ENCODE assay signal across 9 mouse cellular contexts in genomic region chr4:62361997-62362396, GRCm38 (mm10). TPM values are rescaled to one million over a fixed set of nuclear protein-coding genes. Genes with fewer than 3 reads are reported as not detected.
DNase-seq lines count a peak whose midpoint lies in the region; ATAC-seq and TF ChIP-seq lines count a peak whose summit lies in the region.
"Had no signal": no experiment of that assay in that cellular context is flagged by ENCODE, and none has a peak within 500 bp of the region (broad histone marks: within the 10 kb centered on the region; RNA-seq: fewer than 3 reads in every experiment).

No protein-coding gene starts in this region.

- H3K36me3 ChIP-seq in lung, embryonic 15.5 days = no peaks in the 10 kb centered on the region
- no peaks in the 10 kb centered on the region for H3K36me3 ChIP-seq in forebrain, embryonic 13.5 days (ENCODE audit: poor library complexity, severe bottlenecking)
- H3K36me3 ChIP-seq in limb, embryonic 14.5 days (ENCODE audit: control insufficient read depth, insufficient read depth, low read length) = no peaks in the 10 kb centered on the region
- 0 out of 2 replicates have a peak, but pooled peaks cover 3% of the 10 kb centered on the region for H3K36me3 ChIP-seq in neural tube, embryonic 15.5 days

- TF ChIP-seq POLR2A in limb, embryonic 14.5 days (IDR thresholded peaks at IDR 0.05; ENCODE audit: borderline replicate concordance, extremely low read depth, insufficient read depth, insufficient read length) = no peak

- H3K27me3 ChIP-seq in lung, embryonic 15.5 days = no peaks in the 10 kb centered on the region
- H3K27me3 ChIP-seq in forebrain, embryonic 13.5 days = no peaks in the 10 kb centered on the region
- H3K27me3 ChIP-seq in limb, embryonic 14.5 days (ENCODE audit: control insufficient read depth, insufficient read depth, low read length) = no peaks in the 10 kb centered on the region
- no peaks in the 10 kb centered on the region for H3K27me3 ChIP-seq in neural tube, embryonic 15.5 days (replicated peaks)

- H3K4me1 ChIP-seq in lung, embryonic 15.5 days = peaks cover 19% of the 10 kb centered on the region
- H3K4me1 ChIP-seq in forebrain, embryonic 13.5 days = peaks cover 28% of the 10 kb centered on the region
- H3K4me1 ChIP-seq in limb, embryonic 14.5 days (ENCODE audit: control insufficient read depth, insufficient read depth, low read length) = peaks cover 12% of the 10 kb centered on the region
- H3K4me1 ChIP-seq in neural tube, embryonic 15.5 days = peaks cover 31% of the 10 kb centered on the region

- no peak for DNase-seq in lung, postnatal 4 days
- DNase-seq in limb, embryonic 14.5 days (ENCODE audit: low spot score) = no peak
- no peak for DNase-seq in ovary, postnatal 10 days (ENCODE audit: low spot score)
- DNase-seq in adrenal gland, adult (ENCODE audit: inconsistent age in 2 of 2, low spot score in 1 of 2) = no peak
- no peak for DNase-seq in thymus, postnatal 0 days (ENCODE audit: low spot score)
- DNase-seq: cerebellum, postnatal 10 days had no signal

- no peak for ATAC-seq in lung, embryonic 15.5 days (ENCODE audit: borderline replicate concordance, extremely low read depth, low FRiP score, low TSS enrichment)
- ATAC-seq in forebrain, embryonic 13.5 days = no peak
- ATAC-seq in limb, embryonic 14.5 days (ENCODE audit: low FRiP score, low read depth) = no peak
- ATAC-seq in neural tube, embryonic 15.5 days (ENCODE audit: low FRiP score) = no peak

- H3K27ac ChIP-seq in lung, embryonic 15.5 days = 0 out of 2 replicates have a peak overlapping the region, but pooled peaks have one; percentile 2
- no peak overlapping the region for H3K27ac ChIP-seq in forebrain, embryonic 13.5 days
- H3K27ac ChIP-seq in limb, embryonic 14.5 days (replicated peaks; ENCODE audit: low read depth, low read length) = no peak overlapping the region
- no peak overlapping the region; the same call in 1 of the 2 replicates for H3K27ac ChIP-seq in neural tube, embryonic 15.5 days (replicated peaks)

- 62% methylated on average over 1 of the region's 1 CpGs for WGBS in lung, embryonic 15.5 days
- 100% methylated on average over 1 of the region's 1 CpGs for WGBS in forebrain, embryonic 13.5 days
- WGBS in limb, embryonic 14.5 days = 84% methylated on average over 1 of the region's 1 CpGs
- 95% methylated on average over 1 of the region's 1 CpGs for WGBS in neural tube, embryonic 15.5 days

- no peaks in the 10 kb centered on the region for H3K9me3 ChIP-seq in lung, embryonic 15.5 days
- H3K9me3 ChIP-seq in forebrain, embryonic 13.5 days (replicated peaks) = no peaks in the 10 kb centered on the region
- H3K9me3 ChIP-seq in limb, embryonic 14.5 days (ENCODE audit: control insufficient read depth, low read length) = no peaks in the 10 kb centered on the region
- H3K9me3 ChIP-seq in neural tube, embryonic 15.5 days (replicated peaks) = no peaks in the 10 kb centered on the region

- peak overlapping the region; percentile 79 for H3K4me3 ChIP-seq in lung, embryonic 15.5 days
- H3K4me3 ChIP-seq in forebrain, embryonic 13.5 days = peak overlapping the region; percentile 76
- H3K4me3 ChIP-seq in limb, embryonic 14.5 days (replicated peaks; ENCODE audit: low read length) = peak overlapping the region; percentile 74
- peak overlapping the region; percentile 89; the same call in 1 of the 2 replicates for H3K4me3 ChIP-seq in neural tube, embryonic 15.5 days (replicated peaks)

- H3K9ac ChIP-seq in lung, embryonic 15.5 days = peak overlapping the region; percentile 69
- H3K9ac ChIP-seq in forebrain, embryonic 13.5 days = peak overlapping the region; percentile 78; the same call in 1 of the 2 replicates
- peak overlapping the region; percentile 81; the same call in 1 of the 2 replicates for H3K9ac ChIP-seq in limb, embryonic 14.5 days (ENCODE audit: low read depth, low read length, severe bottlenecking)
- H3K9ac ChIP-seq in neural tube, embryonic 15.5 days (replicated peaks) = no peak overlapping the region

- peak overlapping the region; percentile 80 for H3K4me2 ChIP-seq in lung, embryonic 15.5 days
- peak overlapping the region; percentile 79 for H3K4me2 ChIP-seq in forebrain, embryonic 13.5 days
- H3K4me2 ChIP-seq in limb, embryonic 14.5 days (replicated peaks; ENCODE audit: low read depth, low read length, severe bottlenecking) = peak overlapping the region; percentile 69
- H3K4me2 ChIP-seq in neural tube, embryonic 15.5 days = peak overlapping the region; percentile 80

RNA-seq across cellular contexts. Expression of gene Slc31a1, which starts 1.5 kb away (rescaled TPM):
- polyA plus RNA-seq in lung, embryonic 15.5 days (2015; fragmentation: Nextera tagmentation; extraction: Ambion mirVana) = 48.3 and 51.7 TPM in 2 replicates
- polyA plus RNA-seq in forebrain, embryonic 13.5 days (2015; fragmentation: Nextera tagmentation; extraction: Ambion mirVana) = 38.2 and 43.1 TPM in 2 replicates
- 33.1 and 33.3 TPM in 2 replicates for polyA plus RNA-seq in limb, embryonic 14.5 days (2012; rRNA removed)
- polyA plus RNA-seq in limb, embryonic 14.5 days (2014; fragmentation: Nextera tagmentation; extraction: Ambion mirVana) = 45.0 and 46.0 TPM in 2 replicates
- 32.2 and 36.5 TPM in 2 replicates for polyA plus RNA-seq in neural tube, embryonic 15.5 days (2015; fragmentation: Nextera tagmentation; extraction: Ambion mirVana)
- polyA plus RNA-seq in thymus, postnatal 0 days (2015; fragmentation: Nextera tagmentation; extraction: Ambion mirVana) = 20.1 and 20.2 TPM in 2 replicates

RNA-seq across cellular contexts. Expression of gene Fkbp15, which starts 1.6 kb away (rescaled TPM):
- 24.9 and 25.2 TPM in 2 replicates for polyA plus RNA-seq in lung, embryonic 15.5 days (2015; fragmentation: Nextera tagmentation; extraction: Ambion mirVana)
- polyA plus RNA-seq in forebrain, embryonic 13.5 days (2015; fragmentation: Nextera tagmentation; extraction: Ambion mirVana) = 19.7 and 22.8 TPM in 2 replicates
- polyA plus RNA-seq in limb, embryonic 14.5 days (2012; rRNA removed) = 24.1 and 25.7 TPM in 2 replicates
- polyA plus RNA-seq in limb, embryonic 14.5 days (2014; fragmentation: Nextera tagmentation; extraction: Ambion mirVana) = 29.3 and 29.6 TPM in 2 replicates
- polyA plus RNA-seq in neural tube, embryonic 15.5 days (2015; fragmentation: Nextera tagmentation; extraction: Ambion mirVana) = 22.6 and 24.2 TPM in 2 replicates
- polyA plus RNA-seq in thymus, postnatal 0 days (2015; fragmentation: Nextera tagmentation; extraction: Ambion mirVana) = 24.0 and 30.5 TPM in 2 replicates

RNA-seq across cellular contexts. Expression of gene Cdc26, which starts 46.4 kb away (rescaled TPM):
- polyA plus RNA-seq in lung, embryonic 15.5 days (2015; fragmentation: Nextera tagmentation; extraction: Ambion mirVana) = 152 and 158 TPM in 2 replicates
- 144 and 153 TPM in 2 replicates for polyA plus RNA-seq in forebrain, embryonic 13.5 days (2015; fragmentation: Nextera tagmentation; extraction: Ambion mirVana)
- 114 and 146 TPM in 2 replicates for polyA plus RNA-seq in limb, embryonic 14.5 days (2012; rRNA removed)
- 184 and 190 TPM in 2 replicates for polyA plus RNA-seq in limb, embryonic 14.5 days (2014; fragmentation: Nextera tagmentation; extraction: Ambion mirVana)
- polyA plus RNA-seq in neural tube, embryonic 15.5 days (2015; fragmentation: Nextera tagmentation; extraction: Ambion mirVana) = 76.8 and 95.4 TPM in 2 replicates
- polyA plus RNA-seq in thymus, postnatal 0 days (2015; fragmentation: Nextera tagmentation; extraction: Ambion mirVana) = 169 and 172 TPM in 2 replicates

RNA-seq across cellular contexts. Expression of gene Prpf4, which starts 46.6 kb away (rescaled TPM):
- 22.4 and 23.3 TPM in 2 replicates for polyA plus RNA-seq in lung, embryonic 15.5 days (2015; fragmentation: Nextera tagmentation; extraction: Ambion mirVana)
- polyA plus RNA-seq in forebrain, embryonic 13.5 days (2015; fragmentation: Nextera tagmentation; extraction: Ambion mirVana) = 21.3 and 24.0 TPM in 2 replicates
- 27.4 and 28.9 TPM in 2 replicates for polyA plus RNA-seq in limb, embryonic 14.5 days (2012; rRNA removed)
- polyA plus RNA-seq in limb, embryonic 14.5 days (2014; fragmentation: Nextera tagmentation; extraction: Ambion mirVana) = 20.8 and 22.4 TPM in 2 replicates
- 15.3 and 16.4 TPM in 2 replicates for polyA plus RNA-seq in neural tube, embryonic 15.5 days (2015; fragmentation: Nextera tagmentation; extraction: Ambion mirVana)
- polyA plus RNA-seq in thymus, postnatal 0 days (2015; fragmentation: Nextera tagmentation; extraction: Ambion mirVana) = 20.9 and 22.7 TPM in 2 replicates
